Mouse (Mus musculus) neutrophil, adult 65 days (primary cell): ENCODE results near the gene Nudt2. TPM values are rescaled to one million over a fixed set of nuclear protein-coding genes. Genes with fewer than 3 reads are reported as not detected.

Source experiments
- total RNA-seq: library from RNA; stranded (reverse); gene quantifications from 2 replicates; pipeline ENCODE4 v1.2.4, GENCODE M21; 2023

The Nudt2 gene
- 2.3 and 3.4 TPM in 2 replicates for total RNA-seq

DNA sequence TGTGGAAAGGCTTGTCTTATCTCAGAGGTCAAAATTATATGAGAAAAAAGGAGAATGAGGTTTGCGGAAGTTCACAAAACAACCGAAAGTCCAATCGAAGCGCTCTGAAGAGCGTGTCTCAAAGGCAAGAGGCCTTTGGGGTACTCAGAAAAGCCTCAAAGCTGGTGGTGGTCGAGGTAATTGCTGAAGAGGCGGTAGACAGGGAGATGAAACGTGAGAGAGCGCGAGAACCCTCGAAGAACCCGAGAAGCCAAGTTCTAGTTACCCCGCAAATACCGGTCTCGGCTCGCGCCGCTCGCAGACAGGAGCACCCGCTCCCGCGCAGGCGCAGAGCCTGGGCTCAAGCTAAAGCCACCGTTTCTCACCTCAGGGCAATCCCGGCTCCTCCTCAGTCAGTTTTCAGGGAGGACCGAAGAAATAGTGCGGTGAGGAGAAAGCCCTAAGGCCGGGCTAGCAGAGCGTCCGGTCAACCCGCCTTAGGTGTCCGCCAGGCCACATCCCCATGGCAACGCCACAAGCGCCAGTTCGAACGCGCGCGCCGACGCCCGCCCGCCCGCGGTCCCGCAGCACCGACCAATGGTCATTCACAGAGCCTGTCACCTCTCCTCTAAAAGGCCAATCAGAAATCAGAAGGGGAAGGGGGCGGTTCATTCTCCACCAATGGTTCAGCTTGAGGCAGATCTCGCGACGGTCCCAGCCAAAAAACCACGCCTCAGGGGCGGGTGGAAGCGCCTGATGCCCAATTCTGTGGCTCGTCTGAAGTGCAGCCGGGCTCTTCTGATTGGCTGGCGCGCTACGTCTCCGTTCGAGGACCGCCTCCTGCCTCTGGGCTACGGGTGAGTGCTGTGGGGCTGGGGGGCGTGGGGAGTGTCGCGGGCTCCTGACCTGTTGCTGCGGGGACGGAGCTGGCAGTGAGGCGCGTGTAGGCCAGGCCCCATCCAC, at the start of gene Nudt2, which contains the start of gene Kif24:
TSS of gene Nudt2 (plus strand) at position 807 of the 942 bp plus-strand sequence.
TSS of gene Kif24 (minus strand) at position 543 of the 942 bp plus-strand sequence.

GRCm38 (mm10) chr4:41502986-41503412, 38.0 kb downstream of the Nudt2 start, which contains the start of gene AI464131:
Gene AI464131, minus strand, starts transcription at chr4:41503076.

GRCm38 (mm10) chr4:41517233-41517632, 52.3 kb downstream of the Nudt2 start, which contains the start of gene 1110017D15Rik:
Gene 1110017D15Rik, minus strand, starts transcription at chr4:41517333.

Other genes with a start within 250 kb of the Nudt2 start
- 22.1 and 24.2 TPM in 2 replicates for gene Ubap2, start 190.0 kb upstream of the Nudt2 start, total RNA-seq
- gene Dcaf12, start 150.3 kb upstream of the Nudt2 start, total RNA-seq: 47.9 and 50.3 TPM in 2 replicates
- gene Ubap1, start 116.2 kb upstream of the Nudt2 start, total RNA-seq: 89.5 and 135 TPM in 2 replicates
- 5.8 and 10.5 TPM in 2 replicates for gene Kif24, start 264 bp upstream of the Nudt2 start, total RNA-seq
- not detected in 2 replicates for gene AI464131, start 37.9 kb downstream of the Nudt2 start, total RNA-seq
- gene 1110017D15Rik, start 52.2 kb downstream of the Nudt2 start, total RNA-seq: not detected in 2 replicates
- gene Fam219a, start 104.4 kb downstream of the Nudt2 start, total RNA-seq: 17.4 and 22.1 TPM in 2 replicates
- gene Dnaic1, start 104.6 kb downstream of the Nudt2 start, total RNA-seq: not detected in 2 replicates
- gene Enho, start 175.2 kb downstream of the Nudt2 start, total RNA-seq: not detected in 2 replicates
- gene Cntfr, start 231.9 kb downstream of the Nudt2 start, total RNA-seq: not detected in 2 replicates
- 9.6 and 15.2 TPM in 2 replicates for gene Il11ra1, start 234.8 kb downstream of the Nudt2 start, total RNA-seq
- gene Rpp25l, start 248.4 kb downstream of the Nudt2 start, total RNA-seq: 22.3 and 23.9 TPM in 2 replicates